Mouse (Mus musculus): ENCODE measurements around the gene Kctd5.

Gene Kctd5

GRCm38 (mm10) chr17:24037844-24038243, 35.4 kb downstream of the Kctd5 start, which contains the start of gene Prss27:
Prss27 (plus strand) TSS chr17:24038144.
- DNase-seq (ENCODE audit: low read depth in 1 of 2, low spot score in 2 of 2), result no peak

GRCm38 (mm10) chr17:24037360-24037759, 35.9 kb downstream of the Kctd5 start:
- DNase-seq (ENCODE audit: low read depth in 1 of 2, low spot score in 2 of 2), result peak in 1 of 2 experiments; percentile 24

GRCm38 (mm10) chr17:24036954-24037353, 36.3 kb downstream of the Kctd5 start:
- DNase-seq (ENCODE audit: low read depth in 1 of 2, low spot score in 2 of 2), result peak in 1 of 2 experiments; percentile 20

GRCm38 (mm10) chr17:24035087-24035486, 38.2 kb downstream of the Kctd5 start:
- no peak for DNase-seq (ENCODE audit: low read depth in 1 of 2, low spot score in 2 of 2)

- DNase-seq (ENCODE audit: low read depth in 1 of 2, low spot score in 2 of 2), result no peak
These were observed 42.7 kb downstream of the Kctd5 start for GRCm38 (mm10) chr17:24030551-24030950.

- no peak for DNase-seq (ENCODE audit: low read depth in 1 of 2, low spot score in 2 of 2)
These were observed 43.8 kb downstream of the Kctd5 start for GRCm38 (mm10) chr17:24029477-24029876.

- DNase-seq (ENCODE audit: low read depth in 1 of 2, low spot score in 2 of 2), result no peak
These were observed 51.7 kb downstream of the Kctd5 start for GRCm38 (mm10) chr17:24021375-24022199.

GRCm38 (mm10) chr17:24020696-24021095, 52.6 kb downstream of the Kctd5 start:
- no peak for DNase-seq (ENCODE audit: low read depth in 1 of 2, low spot score in 2 of 2)

- peak in 1 of 2 experiments; percentile 27 for DNase-seq (ENCODE audit: low read depth in 1 of 2, low spot score in 2 of 2)
These were observed 57.6 kb downstream of the Kctd5 start for GRCm38 (mm10) chr17:24015727-24016126.

GRCm38 (mm10) chr17:24014433-24014965, 58.8 kb downstream of the Kctd5 start:
- DNase-seq (ENCODE audit: low read depth in 1 of 2, low spot score in 2 of 2), result no peak

GRCm38 (mm10) chr17:24012921-24013320, 60.4 kb downstream of the Kctd5 start:
- DNase-seq (ENCODE audit: low read depth in 1 of 2, low spot score in 2 of 2), result no peak

GRCm38 (mm10) chr17:24009617-24010016, 63.7 kb downstream of the Kctd5 start:
- DNase-seq (ENCODE audit: low read depth in 1 of 2, low spot score in 2 of 2), result no peak

- no peak for DNase-seq (ENCODE audit: low read depth in 1 of 2, low spot score in 2 of 2)
These were observed 65.2 kb downstream of the Kctd5 start for GRCm38 (mm10) chr17:24008105-24008504.

- DNase-seq (ENCODE audit: low read depth in 1 of 2, low spot score in 2 of 2), result peak; percentile 83 to 90
These were observed 65.9 kb downstream of the Kctd5 start for GRCm38 (mm10) chr17:24007391-24007790.

- peak in 1 of 2 experiments; percentile 33 for DNase-seq (ENCODE audit: low read depth in 1 of 2, low spot score in 2 of 2)
These were observed 66.4 kb downstream of the Kctd5 start for GRCm38 (mm10) chr17:24006930-24007329.

- DNase-seq (ENCODE audit: low read depth in 1 of 2, low spot score in 2 of 2), result no peak
These were observed 68.2 kb downstream of the Kctd5 start for GRCm38 (mm10) chr17:24005049-24005448.

GRCm38 (mm10) chr17:24004071-24004665, 69.1 kb downstream of the Kctd5 start:
- DNase-seq (ENCODE audit: low read depth in 1 of 2, low spot score in 2 of 2), result no peak

- no peak for DNase-seq (ENCODE audit: low read depth in 1 of 2, low spot score in 2 of 2)
These were observed 72.9 kb downstream of the Kctd5 start for GRCm38 (mm10) chr17:24000404-24000803.

- DNase-seq (ENCODE audit: low read depth in 1 of 2, low spot score in 2 of 2), result peak in 1 of 2 experiments; percentile 26
These were observed 74.9 kb downstream of the Kctd5 start for GRCm38 (mm10) chr17:23998383-23998782.

- no peak for DNase-seq (ENCODE audit: low read depth in 1 of 2, low spot score in 2 of 2)
These were observed 75.4 kb downstream of the Kctd5 start, which contains the start of gene Prss22 for GRCm38 (mm10) chr17:23997901-23998300. Prss22 (minus strand) TSS chr17:23998100.

All from monocyte, adult 2 months (primary cell).